Mouse (Mus musculus) lung, postnatal 10 days (tissue): ENCODE results near the gene Baiap2l1.

Experiments
- DNase-seq: peaks from one replicate; pipeline ENCODE4 v3.0.0; 2021

Gene Baiap2l1

DNA sequence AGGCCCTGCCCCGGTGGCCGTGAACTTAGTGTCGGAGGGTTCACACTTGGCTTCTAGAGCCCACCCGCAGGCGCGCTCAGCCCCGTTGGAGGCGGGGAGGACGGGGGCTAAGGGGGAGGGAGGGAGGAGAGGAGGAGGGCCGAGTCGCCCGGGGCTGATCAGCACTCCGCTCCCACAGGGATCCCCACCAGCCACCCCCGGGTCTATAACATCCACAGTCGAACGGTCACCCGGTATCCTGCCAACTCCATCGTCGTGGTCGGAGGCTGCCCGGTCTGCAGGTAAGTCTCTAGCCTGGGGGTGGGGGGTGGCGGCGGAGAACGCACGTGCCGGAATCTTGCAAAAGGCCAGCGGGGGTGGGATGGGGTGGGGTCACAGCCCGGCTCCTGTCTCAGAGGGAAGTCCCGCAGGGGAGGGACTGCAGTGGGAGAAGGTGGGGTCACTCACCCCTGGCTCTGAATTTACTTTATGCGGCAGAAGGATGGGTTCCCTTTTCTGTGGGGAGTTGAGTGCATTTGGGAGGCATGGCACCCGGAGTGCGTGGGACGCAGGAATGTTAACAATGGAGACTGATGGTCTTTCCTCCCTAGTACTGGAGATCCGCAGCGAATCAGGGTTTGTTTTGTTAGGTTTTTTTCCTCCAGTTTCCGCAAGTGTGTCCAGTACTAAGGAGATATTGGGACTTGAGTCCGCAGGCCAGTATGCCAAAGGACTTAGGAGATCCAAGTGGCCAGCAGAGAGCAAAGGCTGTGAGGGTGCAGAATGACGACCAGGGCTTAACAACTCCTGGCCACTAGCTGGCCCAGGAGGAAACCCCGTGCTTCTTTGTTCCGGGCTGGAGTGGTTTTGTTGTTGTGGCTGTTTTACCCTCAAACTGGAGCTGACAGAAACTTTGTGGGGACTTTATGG, 102.0 kb downstream of the Baiap2l1 start:
- DNase-seq: peak; percentile 66

GRCm38 (mm10) chr5:144254811-144255631, 102.9 kb downstream of the Baiap2l1 start:
- DNase-seq: peak; percentile 93

DNA sequence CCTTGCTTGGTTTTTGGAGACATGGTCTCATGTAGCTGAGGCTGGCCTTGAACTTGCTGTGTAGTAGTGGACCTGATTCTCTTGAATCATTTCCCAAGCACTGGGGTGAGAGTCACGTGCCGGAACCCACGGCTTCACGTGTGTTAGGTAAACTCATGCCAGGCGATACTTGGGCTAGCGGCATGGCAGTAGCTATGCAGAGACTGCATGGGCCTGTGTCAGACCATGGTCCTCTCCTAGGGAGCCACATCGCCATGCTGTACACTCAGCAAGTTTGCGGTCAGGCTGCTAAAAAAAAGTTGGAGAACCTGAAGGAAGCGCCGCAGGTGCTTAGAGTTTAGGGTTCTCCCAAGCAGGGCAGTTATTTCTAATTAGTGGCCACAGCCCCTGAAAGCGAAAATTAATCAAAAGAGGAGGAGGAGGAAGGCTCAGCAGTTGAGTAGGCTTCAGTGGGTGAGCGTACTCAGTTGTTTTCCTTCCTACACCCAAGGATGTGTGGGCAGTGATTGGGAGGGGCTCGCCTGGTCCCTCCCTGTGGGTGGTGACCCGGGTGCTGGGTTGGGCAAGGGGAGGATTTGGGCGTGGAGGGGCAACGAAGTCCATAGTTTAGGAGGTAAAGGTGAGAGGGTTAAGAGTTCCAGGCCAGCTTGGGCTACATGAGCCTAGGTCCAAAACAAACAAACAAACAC, 103.6 kb downstream of the Baiap2l1 start:
- DNase-seq: peak; percentile 90

DNA sequence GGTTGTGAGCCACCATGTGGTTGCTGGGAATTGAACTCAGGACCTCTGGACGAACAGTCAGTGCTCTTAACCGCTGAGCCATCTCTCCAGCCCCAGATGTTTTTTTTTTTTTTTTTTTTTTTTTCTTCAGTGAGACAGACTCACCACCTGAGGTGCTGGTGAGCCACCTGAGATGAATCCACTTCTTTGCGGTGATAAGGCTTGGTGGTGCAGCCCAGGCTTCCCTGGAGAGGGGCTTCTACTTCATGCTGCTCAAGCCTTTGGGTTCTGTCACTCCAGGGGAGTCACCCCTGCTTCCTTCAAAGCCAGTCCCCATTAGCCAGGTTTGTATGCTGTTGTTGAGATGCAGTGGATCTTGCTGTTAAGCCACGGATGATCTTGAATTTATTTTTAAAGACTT, 104.7 kb downstream of the Baiap2l1 start:
- peak; percentile 1 for DNase-seq

- no peak for DNase-seq
These were observed 105.9 kb downstream of the Baiap2l1 start for GRCm38 (mm10) chr5:144251876-144252577.

- DNase-seq: no peak
These were observed 108.0 kb downstream of the Baiap2l1 start for GRCm38 (mm10) chr5:144249871-144250270.

- peak; percentile 60 for DNase-seq
These were observed 109.9 kb downstream of the Baiap2l1 start for GRCm38 (mm10) chr5:144247906-144248585.

DNA sequence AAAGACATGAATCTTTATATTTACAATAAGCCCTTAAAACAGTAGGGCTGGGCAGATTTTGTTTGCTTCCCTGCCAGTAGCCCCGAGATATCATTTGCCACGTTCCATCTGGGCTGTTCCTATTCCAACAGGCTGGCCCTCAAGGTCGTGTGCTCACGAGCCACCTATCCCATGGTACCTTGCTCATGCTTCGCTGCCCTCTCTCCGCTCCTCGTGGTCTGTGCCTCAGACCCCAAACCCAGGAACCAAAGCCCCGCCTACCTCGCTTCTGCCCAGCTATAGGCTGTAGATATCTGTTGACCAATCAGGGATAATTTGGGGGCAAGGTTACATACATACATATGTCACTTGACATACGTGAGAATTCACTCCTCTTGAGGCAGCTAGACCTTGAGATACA, 110.6 kb downstream of the Baiap2l1 start:
- no peak for DNase-seq

DNA sequence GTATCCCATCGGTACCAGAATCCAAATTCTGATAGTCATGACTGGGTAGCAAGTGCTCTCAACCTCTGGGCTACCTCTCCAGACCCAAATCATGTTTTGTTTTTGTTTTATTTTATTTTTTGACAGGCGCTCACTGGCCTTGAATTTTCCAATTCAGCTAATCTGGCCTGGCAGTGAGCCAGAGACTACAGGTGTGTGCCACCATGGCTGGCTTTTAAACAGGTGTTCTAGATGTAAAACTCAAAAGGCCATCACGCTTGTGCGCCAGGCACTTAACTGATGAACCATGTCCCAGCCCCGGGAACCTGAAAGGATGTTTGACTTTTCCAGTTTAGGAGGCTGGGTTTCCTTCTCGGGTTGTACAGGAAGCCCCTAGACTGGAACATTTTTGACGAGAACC, 111.2 kb downstream of the Baiap2l1 start:
- no peak for DNase-seq

DNA sequence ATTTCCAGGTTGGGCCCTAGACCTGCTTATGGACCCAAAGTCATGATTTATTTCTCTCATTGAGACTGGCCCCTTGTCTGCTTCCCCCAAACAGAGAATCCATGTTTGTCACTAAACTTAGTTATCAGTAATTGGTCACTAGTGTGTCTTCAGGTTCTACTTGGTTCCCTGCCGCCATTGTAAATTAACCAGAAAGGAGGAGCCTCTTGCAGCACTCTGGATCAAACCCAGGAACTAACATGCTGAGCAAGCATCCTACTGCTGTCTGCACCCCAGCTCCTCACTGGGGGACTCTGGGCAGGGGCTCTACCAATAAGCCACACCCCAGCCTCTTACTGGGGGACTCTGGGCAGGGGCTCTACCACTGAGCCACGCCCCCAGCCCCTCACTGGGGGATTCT, 112.3 kb downstream of the Baiap2l1 start:
- DNase-seq: no peak

DNA sequence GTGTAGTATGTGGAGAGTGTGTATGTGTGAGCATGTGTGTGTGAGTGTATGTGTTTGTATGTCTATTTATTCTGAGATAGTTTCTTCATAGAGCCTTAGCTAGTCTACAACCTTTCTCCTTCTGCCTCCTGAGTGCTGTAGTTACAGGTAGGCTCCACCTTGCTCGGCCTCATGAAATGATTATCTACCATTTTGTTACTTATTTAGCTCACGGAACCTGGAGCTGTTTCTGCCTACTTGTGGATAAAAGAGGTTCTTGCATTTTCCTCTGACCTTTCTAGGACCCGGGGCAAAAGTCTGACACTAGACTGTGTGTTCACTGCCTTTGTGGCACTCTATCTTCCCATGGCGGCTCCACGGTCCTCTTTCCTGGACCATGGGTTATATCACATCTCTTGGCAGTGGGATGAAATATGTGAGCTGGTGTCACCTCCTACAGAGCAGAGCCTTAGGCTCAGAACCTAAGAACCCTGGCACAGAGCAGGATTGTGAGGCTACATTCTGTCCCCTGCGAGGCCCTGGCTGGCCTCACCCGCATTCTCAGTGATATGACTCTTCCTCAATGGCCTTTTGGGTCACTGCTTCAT, 113.9 kb downstream of the Baiap2l1 start, which contains the start of gene Bri3:
TSS of gene Bri3 (plus strand) at position 537 of the 587 bp plus-strand sequence.
- DNase-seq: no peak

- no peak for DNase-seq
These were observed 118.9 kb downstream of the Baiap2l1 start for GRCm38 (mm10) chr5:144238969-144239368.

- no peak for DNase-seq
These were observed 123.2 kb downstream of the Baiap2l1 start for GRCm38 (mm10) chr5:144234714-144235113.

- no peak for DNase-seq
These were observed 123.7 kb downstream of the Baiap2l1 start for GRCm38 (mm10) chr5:144234222-144234621.

GRCm38 (mm10) chr5:144232531-144232930, 125.4 kb downstream of the Baiap2l1 start:
- DNase-seq: no peak

GRCm38 (mm10) chr5:144231410-144231809, 126.5 kb downstream of the Baiap2l1 start:
- peak; percentile 32 for DNase-seq

DNA sequence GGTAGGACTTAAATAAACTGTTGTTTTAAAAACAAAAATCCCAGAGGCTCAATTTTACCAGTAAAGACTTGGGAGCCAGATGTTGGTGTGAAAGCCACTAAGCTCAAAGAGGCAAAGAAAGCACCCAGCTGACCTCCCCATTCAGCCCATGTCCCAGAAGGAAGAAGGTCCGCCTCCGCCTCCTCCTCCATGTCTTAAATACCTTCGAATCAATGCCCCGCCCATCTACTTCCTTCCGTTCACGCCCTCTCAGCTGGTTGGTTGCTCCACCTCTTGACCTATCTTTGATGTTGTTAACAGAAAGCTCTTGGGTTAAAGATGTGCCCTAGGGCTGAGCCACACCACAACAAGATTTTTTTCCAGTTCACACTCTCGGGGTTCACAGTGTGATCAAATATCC, 127.7 kb downstream of the Baiap2l1 start:
- no peak for DNase-seq

- DNase-seq: peak; percentile 1
These were observed 131.7 kb downstream of the Baiap2l1 start for GRCm38 (mm10) chr5:144226220-144226619.

- DNase-seq: no peak
These were observed 133.8 kb downstream of the Baiap2l1 start for GRCm38 (mm10) chr5:144223899-144224816.

DNA sequence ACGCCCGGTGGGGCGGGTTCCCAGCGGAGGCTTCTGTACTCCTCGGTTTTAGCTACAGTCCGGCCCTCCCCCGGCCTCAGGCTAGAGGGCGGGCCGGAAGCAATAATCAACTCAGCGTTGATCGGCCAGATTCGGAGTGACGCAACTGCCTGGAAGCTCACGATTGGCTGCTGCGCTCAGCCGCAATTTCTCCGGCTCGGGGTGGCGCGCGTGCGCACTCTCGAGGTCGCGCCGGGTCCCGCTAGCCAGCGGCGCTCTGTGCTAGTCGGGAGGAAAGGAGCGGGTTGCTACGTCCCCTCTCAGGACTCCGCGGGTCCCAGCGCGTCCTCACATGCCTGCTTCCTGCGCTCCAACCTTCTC, 134.4 kb downstream of the Baiap2l1 start, which contains the start of gene Tecpr1:
TSS of gene Tecpr1 (minus strand) at position 113 of the 360 bp plus-strand sequence.
- peak; percentile 97 for DNase-seq
